Mouse (Mus musculus) erythroblast, embryonic 14.5 days (primary cell): ENCODE data around the gene Mief2.

Source experiments
- GATA1 ChIP-seq: IDR thresholded peaks from 2 replicates; pipeline ENCODE4 v1.6.1; 2012; ENCODE audit warnings: low read length, inconsistent platforms, mixed read lengths
- TAL1 ChIP-seq: IDR thresholded peaks from 3 replicates; pipeline ENCODE4 v1.6.1; 2012; ENCODE audit warnings: low read length, inconsistent platforms, mixed read lengths

DNA sequence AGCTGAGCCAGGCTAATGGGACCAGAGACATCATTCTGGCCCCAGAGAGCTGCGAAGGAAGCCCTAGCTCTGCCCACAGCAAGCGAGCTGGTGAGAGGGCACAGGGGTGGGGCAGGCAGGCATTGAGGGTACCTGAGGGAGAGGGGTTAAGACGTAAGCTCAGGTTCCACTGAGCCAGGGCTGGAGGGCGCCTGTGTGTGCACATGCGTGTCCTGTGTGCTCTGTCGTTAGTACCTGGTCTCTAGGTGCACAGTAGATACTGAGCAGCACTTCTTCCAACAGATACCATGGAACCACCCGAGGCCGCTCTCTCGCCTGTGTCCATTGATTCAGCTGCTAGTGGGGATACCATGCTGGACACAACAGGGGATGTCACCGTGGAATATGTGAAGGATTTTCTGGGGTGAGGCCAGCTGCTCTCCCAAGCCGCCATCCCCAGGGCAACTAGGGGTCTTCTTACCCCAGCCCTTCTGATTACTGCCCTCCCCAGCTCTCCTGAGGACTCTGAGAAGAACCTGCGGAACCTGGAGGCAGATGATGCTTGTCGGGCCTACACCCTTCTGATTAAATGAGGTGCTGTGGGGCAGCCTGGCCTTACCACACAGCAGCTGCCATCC, 15.5 kb upstream of the Mief2 start:
- TF ChIP-seq TAL1 (no peak), GATA1 (no peak)
